Mouse (Mus musculus): ENCODE measurements at regions not wholly inside any gene's neighbourhood (a gene's known extent, or its start where the extent isn't known, plus 50 kb on each side); places are given as distances from the start of the nearest gene placed in this dataset.

DNA sequence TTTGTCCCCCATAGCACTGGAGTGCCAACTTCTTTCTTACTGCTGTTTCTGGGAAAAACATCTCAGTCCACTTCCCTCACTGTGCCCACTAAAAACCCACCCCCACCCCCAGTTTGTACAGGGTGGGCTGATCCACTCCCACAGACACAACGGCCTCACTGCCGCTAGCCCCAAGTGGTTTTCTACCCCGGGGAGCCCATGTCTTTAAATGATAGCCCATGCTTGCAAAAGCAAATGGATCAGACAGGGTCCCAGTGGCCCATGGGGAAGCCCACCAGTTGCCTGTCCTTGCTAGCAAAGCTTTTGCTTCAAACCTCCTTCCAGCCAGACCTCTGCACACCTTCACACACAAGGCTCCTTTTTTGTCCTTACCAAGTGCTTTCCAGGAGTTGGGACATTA lies 257.0 kb upstream of the Rnaseh2b start:
- no peak for TF ChIP-seq CTCF (IDR thresholded peaks at IDR 0.05; ENCODE audit: borderline replicate concordance, extremely low read depth, insufficient read depth, insufficient read length)
- no peak for TF ChIP-seq POLR2A (IDR thresholded peaks at IDR 0.05; ENCODE audit: borderline replicate concordance, extremely low read depth, insufficient read depth, insufficient read length, poor library complexity, severe bottlenecking)

All from brain, embryonic 14.5 days (tissue).